Mouse (Mus musculus) layer of hippocampus, adult 9-10 months (tissue): ENCODE data around the gene Ppp1r12b.

ENCODE experiments used
- DNase-seq: peaks from one replicate; pipeline ENCODE4 v3.0.0; 2022; ENCODE audit warnings: low spot score

Ppp1r12b gene

GRCm38 (mm10) chr1:134940863-134941262 is 14.9 kb downstream of the Ppp1r12b start:
- DNase-seq = no peak

- no peak for DNase-seq
Measured at GRCm38 (mm10) chr1:134938233-134938632, 17.5 kb downstream of the Ppp1r12b start.

- no peak for DNase-seq
Measured at GRCm38 (mm10) chr1:134936335-134936734, 19.4 kb downstream of the Ppp1r12b start.

- no peak for DNase-seq
Measured at GRCm38 (mm10) chr1:134932431-134932830, 23.3 kb downstream of the Ppp1r12b start.

GRCm38 (mm10) chr1:134919010-134919409 is 36.7 kb downstream of the Ppp1r12b start:
- DNase-seq = no peak

GRCm38 (mm10) chr1:134915421-134915820 is 40.3 kb downstream of the Ppp1r12b start:
- DNase-seq = no peak

GRCm38 (mm10) chr1:134913535-134913934 is 42.2 kb downstream of the Ppp1r12b start:
- DNase-seq = no peak

- DNase-seq = no peak
Measured at GRCm38 (mm10) chr1:134911892-134912291, 43.9 kb downstream of the Ppp1r12b start.

GRCm38 (mm10) chr1:134910037-134910436 is 45.7 kb downstream of the Ppp1r12b start:
- no peak for DNase-seq

GRCm38 (mm10) chr1:134909442-134909841 is 46.3 kb downstream of the Ppp1r12b start:
- DNase-seq = peak; percentile 41

- no peak for DNase-seq
Measured at GRCm38 (mm10) chr1:134902051-134902619, 53.6 kb downstream of the Ppp1r12b start.

- DNase-seq = no peak
Measured at GRCm38 (mm10) chr1:134896008-134896407, 59.7 kb downstream of the Ppp1r12b start.

GRCm38 (mm10) chr1:134894803-134895202 is 60.9 kb downstream of the Ppp1r12b start:
- no peak for DNase-seq

GRCm38 (mm10) chr1:134891916-134892315 is 63.8 kb downstream of the Ppp1r12b start:
- no peak for DNase-seq

- no peak for DNase-seq
Measured at GRCm38 (mm10) chr1:134889629-134890028, 66.1 kb downstream of the Ppp1r12b start.

- no peak for DNase-seq
Measured at GRCm38 (mm10) chr1:134875800-134876199, 79.9 kb downstream of the Ppp1r12b start.

- no peak for DNase-seq
Measured at GRCm38 (mm10) chr1:134872678-134873077, 83.1 kb downstream of the Ppp1r12b start.

- no peak for DNase-seq
Measured at GRCm38 (mm10) chr1:134866426-134866825, 89.3 kb downstream of the Ppp1r12b start.

- DNase-seq = no peak
Measured at GRCm38 (mm10) chr1:134865552-134865951, 90.2 kb downstream of the Ppp1r12b start.

- no peak for DNase-seq
Measured at GRCm38 (mm10) chr1:134860538-134860937, 95.2 kb downstream of the Ppp1r12b start.

GRCm38 (mm10) chr1:134858344-134859053 is 97.2 kb downstream of the Ppp1r12b start:
- no peak for DNase-seq

- peak; percentile 87 for DNase-seq
Measured at GRCm38 (mm10) chr1:134854325-134854982, 101.3 kb downstream of the Ppp1r12b start.

GRCm38 (mm10) chr1:134852797-134853196 is 102.9 kb downstream of the Ppp1r12b start:
- DNase-seq = no peak
